Mouse (Mus musculus): ENCODE measurements at regions not wholly inside any gene's neighbourhood (a gene's known extent, or its start where the extent isn't known, plus 50 kb on each side); places are given as distances from the start of the nearest gene placed in this dataset.

DNA sequence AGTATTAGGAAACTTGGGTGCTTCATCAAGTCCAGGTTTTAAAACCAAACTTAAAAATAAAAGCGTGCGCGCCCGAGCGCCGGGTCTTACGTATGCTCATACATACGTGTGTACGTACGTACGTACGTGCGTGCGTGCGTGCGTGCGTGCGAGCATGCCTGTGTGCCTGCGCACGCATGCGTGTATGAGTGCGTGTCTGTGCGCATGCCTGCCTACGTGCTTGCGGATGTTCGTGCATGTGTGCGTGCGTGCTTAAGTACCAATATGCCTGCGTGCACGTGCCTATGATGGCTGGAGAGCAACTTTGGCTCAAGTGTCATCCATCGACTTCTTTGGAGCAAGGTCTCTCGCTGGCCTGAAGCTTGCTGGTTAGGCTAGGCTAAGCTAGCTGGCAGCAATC lies 68.5 kb upstream of the Cdyl2 start:
- TF ChIP-seq CHD2 (IDR thresholded peaks at IDR 0.05; ENCODE audit: low read depth, low read length) (no peak), HCFC1 (IDR thresholded peaks at IDR 0.05; ENCODE audit: borderline replicate concordance, insufficient read depth, low read length) (no peak)

Measured in ES-E14 (cell line).